Mouse (Mus musculus) cerebellum, adult 11-12 months (tissue): ENCODE results near the gene Pla2g4e.
A peak's percentile ranks its signal among the peaks of the same experiment; 100 is the strongest.

ENCODE experiments used
- DNase-seq: peaks from one replicate; pipeline ENCODE4 v3.0.0; 2022

Gene Pla2g4e

GRCm38 (mm10) chr2:120235947-120236640 is 9.0 kb downstream of the Pla2g4e start:
- no peak for DNase-seq

GRCm38 (mm10) chr2:120235381-120235780 is 9.8 kb downstream of the Pla2g4e start:
- peak; percentile 55 for DNase-seq

- no peak for DNase-seq
Observed at GRCm38 (mm10) chr2:120231642-120232041, 13.5 kb downstream of the Pla2g4e start.

GRCm38 (mm10) chr2:120214600-120214999 is 30.5 kb downstream of the Pla2g4e start:
- no peak for DNase-seq

- no peak for DNase-seq
Observed at GRCm38 (mm10) chr2:120211448-120211847, 33.7 kb downstream of the Pla2g4e start.

GRCm38 (mm10) chr2:120207926-120208325 is 37.2 kb downstream of the Pla2g4e start:
- DNase-seq, result no peak

GRCm38 (mm10) chr2:120207028-120207427 is 38.1 kb downstream of the Pla2g4e start:
- no peak for DNase-seq

- no peak for DNase-seq
Observed at GRCm38 (mm10) chr2:120203742-120204141, 41.4 kb downstream of the Pla2g4e start.

- DNase-seq, result peak; percentile 74
Observed at GRCm38 (mm10) chr2:120200077-120200476, 45.1 kb downstream of the Pla2g4e start.

- DNase-seq, result no peak
Observed at GRCm38 (mm10) chr2:120188174-120188573, 57.0 kb downstream of the Pla2g4e start.

- no peak for DNase-seq
Observed at GRCm38 (mm10) chr2:120187583-120187982, 57.6 kb downstream of the Pla2g4e start.

GRCm38 (mm10) chr2:120185527-120186276 is 59.4 kb downstream of the Pla2g4e start:
- no peak for DNase-seq

GRCm38 (mm10) chr2:120178936-120179335 is 66.2 kb downstream of the Pla2g4e start:
- DNase-seq, result no peak

GRCm38 (mm10) chr2:120173718-120174117 is 71.4 kb downstream of the Pla2g4e start:
- DNase-seq, result peak; percentile 20

GRCm38 (mm10) chr2:120171362-120171761 is 73.8 kb downstream of the Pla2g4e start:
- no peak for DNase-seq

GRCm38 (mm10) chr2:120170726-120171125 is 74.4 kb downstream of the Pla2g4e start:
- no peak for DNase-seq

- DNase-seq, result no peak
Observed at GRCm38 (mm10) chr2:120169382-120169781, 75.8 kb downstream of the Pla2g4e start.

GRCm38 (mm10) chr2:120167763-120168162 is 77.4 kb downstream of the Pla2g4e start:
- DNase-seq, result no peak

GRCm38 (mm10) chr2:120165474-120165873 is 79.7 kb downstream of the Pla2g4e start:
- DNase-seq, result no peak

- no peak for DNase-seq
Observed at GRCm38 (mm10) chr2:120159434-120159833, 85.7 kb downstream of the Pla2g4e start.

GRCm38 (mm10) chr2:120158846-120159245 is 86.3 kb downstream of the Pla2g4e start:
- no peak for DNase-seq

GRCm38 (mm10) chr2:120158016-120158415 is 87.1 kb downstream of the Pla2g4e start:
- DNase-seq, result no peak

GRCm38 (mm10) chr2:120157606-120158005 is 87.5 kb downstream of the Pla2g4e start:
- DNase-seq, result no peak

- peak; percentile 99 for DNase-seq
Observed at GRCm38 (mm10) chr2:120154361-120154894, 90.7 kb downstream of the Pla2g4e start, which contains the start of gene Ehd4. Gene Ehd4 (minus strand): TSS chr2:120154606.
